Mouse (Mus musculus) forebrain, embryonic 11.5 days (tissue): ENCODE measurements at regions not wholly inside any gene's neighbourhood (a gene's known extent, or its start where the extent isn't known, plus 50 kb on each side); places are given as distances from the start of the nearest gene placed in this dataset.

ENCODE experiments used
- ATAC-seq: fragments of 200-750 bp; cut with Nextera tagmentation; replicated peaks from 2 replicates; pipeline ENCODE4 v1.8.0; 2017; ENCODE audit warnings: moderate TSS enrichment; ENCODE audit not compliant: low FRiP score
- DNase-seq: peaks from one replicate; pipeline ENCODE4 v3.0.0-alpha.2; 2017; ENCODE audit warnings: low spot score
- H3K27ac ChIP-seq: fragments of 300-500 bp; sonication (generic); 2 replicates; pipeline ENCODE4 v1.5.1; 2014; ENCODE audit warnings: low read depth, low read length
- H3K27me3 ChIP-seq: fragments of 300-500 bp; sonication (generic); 2 replicates; pipeline ENCODE4 v1.6.1; 2014; ENCODE audit warnings: mild to moderate bottlenecking, low read length, mixed read lengths; ENCODE audit not compliant: control insufficient read depth, insufficient read depth
- H3K36me3 ChIP-seq: fragments of 300-500 bp; sonication (generic); 2 replicates; pipeline ENCODE4 v1.6.1; 2014; ENCODE audit warnings: mild to moderate bottlenecking, low read length, moderate library complexity, mixed read lengths; ENCODE audit not compliant: control insufficient read depth, insufficient read depth
- H3K4me1 ChIP-seq: fragments of 300-500 bp; sonication (generic); replicated peaks from 2 replicates; pipeline ENCODE4 v1.6.1; 2014; ENCODE audit warnings: low read length, mixed read lengths; ENCODE audit not compliant: control insufficient read depth, insufficient read depth
- H3K4me2 ChIP-seq: fragments of 300-500 bp; sonication (generic); 2 replicates; pipeline ENCODE4 v1.6.1; 2014; ENCODE audit warnings: low read depth, mild to moderate bottlenecking, low read length, moderate library complexity, mixed read lengths; ENCODE audit not compliant: severe bottlenecking
- H3K4me3 ChIP-seq: fragments of 300-500 bp; sonication (generic); 2 replicates; pipeline ENCODE4 v1.5.1; 2014; ENCODE audit warnings: low read depth, low read length
- H3K9ac ChIP-seq: fragments of 300-500 bp; sonication (generic); 2 replicates; pipeline ENCODE4 v1.6.1; 2014; ENCODE audit warnings: low read length
- H3K9me3 ChIP-seq: fragments of 300-500 bp; sonication (generic); 2 replicates; pipeline ENCODE4 v1.6.1; 2016; ENCODE audit warnings: low read length, mixed read lengths; ENCODE audit not compliant: control insufficient read depth
- WGBS: fragments of 180-500 bp; shearing (Covaris S2); extraction: QIAGEN DNeasy Blood & Tissue Kit; methylation state at CpG from one replicate; pipeline ENCODE4 v1.1.7; 2014; 5-methylcytosine and 5-hydroxymethylcytosine counted together

GRCm38 (mm10) chr2:143243741-143244140 lies 165.5 kb downstream of the Otor start:
- Histone ChIP-seq H3K4me2 (no peak overlapping the region), H3K4me1 (no peaks in the 10 kb centered on the region), H3K36me3 (no peaks in the 10 kb centered on the region), H3K9ac (no peak overlapping the region), H3K27me3 (no peaks in the 10 kb centered on the region), H3K9me3 (no peaks in the 10 kb centered on the region), H3K27ac (no peak overlapping the region), H3K4me3 (no peak overlapping the region)
- ATAC-seq, result no peak
- DNase-seq, result no peak
- WGBS, result 83% methylated on average over 3 of the region's 3 CpGs

DNA sequence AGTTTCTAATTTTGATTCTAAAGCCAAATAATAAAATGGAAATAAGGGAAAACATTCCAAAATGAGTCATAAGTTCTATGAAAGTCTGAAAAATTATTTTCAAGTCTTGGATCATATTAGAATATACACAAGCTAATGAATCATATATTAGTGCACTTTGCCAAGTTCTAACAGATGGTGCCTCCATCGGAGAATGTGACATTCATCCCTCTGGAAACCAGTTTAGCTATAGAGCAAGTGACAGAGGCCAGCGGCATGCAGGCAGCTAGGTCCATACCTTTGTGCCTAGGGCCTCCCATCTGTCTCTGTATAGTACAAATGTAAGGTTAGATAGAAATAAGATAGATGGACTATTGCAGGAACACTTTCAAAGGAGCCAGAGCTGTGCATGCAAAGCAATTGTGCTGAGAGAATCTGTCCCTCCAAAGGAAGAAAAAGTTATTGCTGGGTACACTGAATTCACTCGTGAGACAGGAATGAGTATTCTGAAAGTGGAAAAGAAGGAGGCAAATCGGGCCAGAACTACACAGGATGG lies 167.9 kb downstream of the Otor start:
- Histone ChIP-seq H3K27ac (no peak overlapping the region), H3K4me3 (no peak overlapping the region), H3K36me3 (no peaks in the 10 kb centered on the region), H3K9ac (no peak overlapping the region), H3K27me3 (no peaks in the 10 kb centered on the region), H3K4me2 (no peak overlapping the region), H3K9me3 (no peaks in the 10 kb centered on the region), H3K4me1 (no peaks in the 10 kb centered on the region)
- 91% methylated on average over 4 of the region's 4 CpGs for WGBS
- DNase-seq (no peak), ATAC-seq (no peak)

GRCm38 (mm10) chr2:143269026-143269425 lies 190.8 kb downstream of the Otor start:
- ATAC-seq (no peak), DNase-seq (no peak)
- H3K27ac ChIP-seq, result no peak overlapping the region
- no peaks in the 10 kb centered on the region for H3K9me3 ChIP-seq
- no peaks in the 10 kb centered on the region for H3K27me3 ChIP-seq
- no peaks in the 10 kb centered on the region for H3K36me3 ChIP-seq
- no peak overlapping the region for H3K9ac ChIP-seq
- no peaks in the 10 kb centered on the region for H3K4me1 ChIP-seq
- no peak overlapping the region for H3K4me3 ChIP-seq
- WGBS, result 45% methylated on average over 7 of the region's 7 CpGs
- H3K4me2 ChIP-seq, result no peak overlapping the region

DNA sequence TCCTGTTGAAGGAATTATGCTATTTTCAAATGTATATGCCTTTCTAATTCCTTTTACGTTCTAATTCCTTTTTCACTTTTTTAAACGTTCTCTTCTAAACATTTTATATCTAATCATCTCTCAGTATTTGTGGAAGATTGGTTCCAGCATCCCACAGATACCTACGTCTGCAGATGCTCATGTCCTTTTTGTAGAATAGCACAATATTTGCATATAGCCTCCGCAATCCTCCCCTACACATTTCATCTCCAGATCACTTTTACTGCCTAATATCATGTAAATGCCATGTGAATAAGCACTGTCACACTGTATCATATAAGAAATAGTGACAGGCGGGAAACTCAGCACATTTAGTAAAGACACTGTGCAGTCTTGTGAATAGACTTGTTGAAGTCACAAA lies 192.6 kb downstream of the Otor start:
- H3K36me3 ChIP-seq, result no peaks in the 10 kb centered on the region
- no peaks in the 10 kb centered on the region for H3K9me3 ChIP-seq
- no peaks in the 10 kb centered on the region for H3K4me1 ChIP-seq
- H3K27ac ChIP-seq, result no peak overlapping the region
- WGBS, result 84% methylated on average over 5 of the region's 5 CpGs
- no peak overlapping the region for H3K4me3 ChIP-seq
- H3K9ac ChIP-seq, result no peak overlapping the region
- no peaks in the 10 kb centered on the region for H3K27me3 ChIP-seq
- no peak for DNase-seq
- H3K4me2 ChIP-seq, result no peak overlapping the region
- ATAC-seq, result no peak

DNA sequence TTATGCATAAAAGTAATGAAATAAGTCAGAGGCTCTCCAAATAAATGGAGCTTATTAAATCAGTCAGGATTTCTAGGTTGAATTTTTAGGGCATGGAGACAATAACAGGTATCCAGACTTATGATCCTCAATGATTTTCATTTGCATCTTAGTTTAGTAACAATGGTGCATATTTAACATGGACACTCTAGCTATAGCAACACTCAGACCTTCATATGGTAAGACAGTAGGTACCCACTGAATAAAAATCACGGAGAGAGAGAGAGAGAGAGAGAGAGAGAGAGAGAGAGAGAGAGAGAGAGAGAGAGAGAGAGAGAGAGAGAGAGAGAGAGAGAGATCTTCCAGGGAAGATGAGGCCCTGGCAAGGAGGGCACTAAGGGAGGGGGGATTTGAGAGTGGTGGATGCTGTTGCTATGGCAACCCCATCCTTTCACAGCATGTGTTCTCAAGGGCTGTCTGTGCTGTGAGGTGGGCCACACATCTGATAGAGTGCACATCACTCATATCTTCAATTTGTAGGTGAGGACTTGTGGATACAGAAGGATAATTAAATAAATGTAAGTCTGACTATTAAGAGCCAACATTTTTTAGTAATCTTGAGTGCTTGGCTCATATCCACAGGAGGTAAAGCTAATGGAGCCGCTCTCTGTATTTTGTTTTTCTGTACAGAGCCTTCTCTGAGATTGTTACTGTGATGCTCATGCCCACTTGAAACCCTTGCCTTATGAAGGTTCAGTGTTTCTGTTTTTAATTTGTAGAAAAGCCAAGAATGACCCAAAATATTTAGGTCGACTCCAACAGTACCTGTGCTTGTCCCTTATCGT lies 227.7 kb downstream of the Otor start:
- no peaks in the 10 kb centered on the region for H3K36me3 ChIP-seq
- no peak for DNase-seq
- ATAC-seq, result peak; percentile 81
- no peak overlapping the region for H3K9ac ChIP-seq
- H3K4me3 ChIP-seq, result no peak overlapping the region
- no peaks in the 10 kb centered on the region for H3K27me3 ChIP-seq
- no peaks in the 10 kb centered on the region for H3K9me3 ChIP-seq
- 88% methylated on average over 4 of the region's 4 CpGs for WGBS
- no peak overlapping the region for H3K4me2 ChIP-seq
- no peak overlapping the region for H3K27ac ChIP-seq
- H3K4me1 ChIP-seq, result no peaks in the 10 kb centered on the region

DNA sequence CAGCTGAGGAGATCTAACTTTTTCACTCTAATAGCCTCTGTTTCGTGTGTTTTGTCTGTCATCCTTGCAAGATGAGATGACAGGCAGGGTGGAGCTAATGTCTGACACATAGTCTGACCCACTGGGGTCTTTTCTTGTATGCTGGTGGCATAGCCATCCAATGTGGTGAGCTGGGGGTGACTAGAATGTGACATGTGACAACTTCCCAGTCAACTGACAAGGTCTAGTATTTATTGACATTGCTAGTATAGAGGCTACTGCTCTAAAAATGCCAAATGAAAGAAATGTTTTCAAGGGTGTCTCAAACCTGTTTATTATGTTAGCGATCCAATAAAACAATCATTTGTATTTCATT lies 228.3 kb downstream of the Otor start:
- Histone ChIP-seq H3K27me3 (no peaks in the 10 kb centered on the region), H3K27ac (no peak overlapping the region), H3K4me1 (no peaks in the 10 kb centered on the region), H3K9me3 (no peaks in the 10 kb centered on the region), H3K4me3 (no peak overlapping the region), H3K4me2 (no peak overlapping the region), H3K36me3 (no peaks in the 10 kb centered on the region), H3K9ac (no peak overlapping the region)
- DNase-seq (no peak), ATAC-seq (no peak)
- WGBS, result 68% methylated on average over 2 of the region's 2 CpGs

GRCm38 (mm10) chr2:143325486-143325885 lies 220.5 kb upstream of the Pcsk2 start:
- no peak overlapping the region for H3K9ac ChIP-seq
- H3K4me2 ChIP-seq, result no peak overlapping the region
- H3K27ac ChIP-seq, result no peak overlapping the region
- H3K4me1 ChIP-seq, result no peaks in the 10 kb centered on the region
- H3K36me3 ChIP-seq, result no peaks in the 10 kb centered on the region
- DNase-seq, result no peak
- H3K27me3 ChIP-seq, result no peaks in the 10 kb centered on the region
- no peaks in the 10 kb centered on the region for H3K9me3 ChIP-seq
- no peak overlapping the region for H3K4me3 ChIP-seq
- ATAC-seq, result no peak

- no peak overlapping the region for H3K4me2 ChIP-seq
- no peak overlapping the region for H3K27ac ChIP-seq
- no peak overlapping the region for H3K9ac ChIP-seq
- H3K4me1 ChIP-seq, result no peaks in the 10 kb centered on the region
- ATAC-seq (no peak), DNase-seq (no peak)
- H3K4me3 ChIP-seq, result no peak overlapping the region
- no peaks in the 10 kb centered on the region for H3K36me3 ChIP-seq
- H3K9me3 ChIP-seq, result no peaks in the 10 kb centered on the region
- H3K27me3 ChIP-seq, result no peaks in the 10 kb centered on the region
These were observed 213.9 kb upstream of the Pcsk2 start for GRCm38 (mm10) chr2:143332071-143332470.

- no peak overlapping the region for H3K4me2 ChIP-seq
- no peaks in the 10 kb centered on the region for H3K27me3 ChIP-seq
- no peaks in the 10 kb centered on the region for H3K36me3 ChIP-seq
- no peaks in the 10 kb centered on the region for H3K4me1 ChIP-seq
- H3K4me3 ChIP-seq, result no peak overlapping the region
- ATAC-seq, result no peak
- H3K27ac ChIP-seq, result no peak overlapping the region
- no peaks in the 10 kb centered on the region for H3K9me3 ChIP-seq
- DNase-seq, result no peak
- no peak overlapping the region for H3K9ac ChIP-seq
- 81% methylated on average over 5 of the region's 5 CpGs for WGBS
These were observed 205.6 kb upstream of the Pcsk2 start for GRCm38 (mm10) chr2:143340364-143340763.
